Mouse (Mus musculus) megakaryocyte, embryonic 14.5 days (primary cell): ENCODE measurements around the gene Speer2. TPM values are rescaled to one million over a fixed set of nuclear protein-coding genes. Genes with fewer than 3 reads are reported as not detected.

Source experiments
- H3K27me3 ChIP-seq: replicated peaks from 2 replicates; pipeline ENCODE3; 2012; ENCODE audit warnings: inconsistent platforms
- H3K36me3 ChIP-seq: replicated peaks from 2 replicates; pipeline ENCODE3; 2012; ENCODE audit warnings: low read length, inconsistent platforms, mixed read lengths
- H3K4me1 ChIP-seq: 2 replicates; pipeline ENCODE4 v1.6.1; 2012; ENCODE audit warnings: inconsistent platforms
- H3K4me3 ChIP-seq: replicated peaks from 2 replicates; pipeline ENCODE3; 2012; ENCODE audit warnings: moderate library complexity, mild to moderate bottlenecking, inconsistent platforms
- H3K9me3 ChIP-seq: 2 replicates; pipeline ENCODE4 v1.6.1; 2012; ENCODE audit warnings: inconsistent platforms
- FLI1 ChIP-seq: IDR thresholded peaks from 2 replicates; pipeline ENCODE4 v1.6.1; 2012; ENCODE audit warnings: low read length, inconsistent platforms, mixed read lengths
- GATA1 ChIP-seq: IDR thresholded peaks from 3 replicates; pipeline ENCODE4 v1.6.1; 2012; ENCODE audit warnings: mixed read lengths, low read length, inconsistent platforms, borderline replicate concordance
- polyA plus RNA-seq: library from polyadenylated mRNA; stranded (reverse); fragments of >175 nt; gene quantifications from 2 replicates; pipeline ENCODE4 v1.2.3, GENCODE M21; 2012; ENCODE audit warnings: low replicate concordance; ENCODE audit not compliant: insufficient read depth

Speer2 gene
- not detected in 2 replicates for polyA plus RNA-seq

DNA sequence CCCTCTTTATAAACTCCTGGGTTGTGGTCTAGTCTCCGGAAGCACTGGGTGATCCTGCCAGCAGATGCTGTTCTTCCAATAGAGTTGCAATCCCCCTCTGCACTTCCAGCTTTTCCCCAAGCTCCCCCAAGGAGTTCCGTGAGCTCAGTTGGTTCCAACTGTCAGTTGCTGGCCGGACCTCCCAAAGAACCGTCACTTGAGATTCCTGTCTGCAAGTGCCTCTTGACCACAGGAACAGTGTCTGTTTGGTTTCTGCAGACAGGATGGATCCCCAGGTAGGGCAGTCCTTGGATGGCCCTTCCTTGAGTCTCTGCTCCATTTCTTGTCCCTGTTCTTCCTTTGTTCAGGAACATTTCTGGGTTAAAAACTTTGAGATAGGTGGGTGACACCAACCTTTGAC, at the start of gene Speer2:
TSS of gene Speer2 (minus strand) at position 101 of the 400 bp plus-strand sequence.
- Histone ChIP-seq H3K36me3 (no peaks in the 10 kb centered on the region), H3K4me1 (no peaks in the 10 kb centered on the region), H3K9me3 (peaks cover 17% of the 10 kb centered on the region), H3K4me3 (no peak within 1 kb of the TSS), H3K27me3 (no peaks in the 10 kb centered on the region)
- TF ChIP-seq GATA1 (no peak), FLI1 (no peak)

DNA sequence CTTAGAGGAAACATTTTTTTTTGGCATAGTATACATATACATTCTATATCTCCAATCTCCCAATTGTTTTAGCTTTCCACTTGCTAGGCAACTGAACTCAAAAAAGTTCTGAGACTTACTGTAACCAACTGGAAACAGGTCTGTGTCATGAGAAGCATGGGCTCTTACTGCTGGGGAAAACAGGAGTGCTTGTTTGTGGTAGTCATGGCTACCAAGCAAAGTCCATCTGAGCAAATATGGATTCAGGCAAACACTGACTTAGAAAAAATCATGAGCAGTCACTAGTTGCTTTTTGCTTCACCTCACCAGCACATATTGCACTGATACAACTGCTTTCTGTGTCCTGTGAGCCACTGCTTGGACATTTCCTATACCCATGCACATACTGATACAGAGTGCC, 40.8 kb upstream of the Speer2 start:
- TF ChIP-seq FLI1 (no peak), GATA1 (no peak)
- no peaks in the 10 kb centered on the region for H3K4me1 ChIP-seq
- H3K4me3 ChIP-seq = no peak overlapping the region
- no peaks in the 10 kb centered on the region for H3K9me3 ChIP-seq
- H3K36me3 ChIP-seq = no peaks in the 10 kb centered on the region
- no peaks in the 10 kb centered on the region for H3K27me3 ChIP-seq

DNA sequence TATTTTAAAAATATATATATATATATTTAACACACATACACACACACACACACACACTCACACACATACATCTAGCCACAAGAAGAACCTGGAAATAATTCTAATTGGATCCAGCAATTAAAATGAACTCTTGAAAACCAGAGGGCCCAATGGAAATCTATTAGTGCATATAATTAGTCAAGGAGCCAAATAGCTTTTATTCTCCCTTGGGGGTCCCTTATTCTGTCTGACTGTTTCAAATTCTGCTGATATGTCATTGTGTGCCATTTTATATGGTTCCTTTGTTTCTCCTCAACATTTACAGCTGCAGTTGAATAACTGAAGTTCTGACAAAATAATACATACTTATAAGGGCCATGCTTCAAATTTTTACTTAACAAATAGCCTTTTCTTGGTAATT, 17.2 kb upstream of the Speer2 start:
- H3K9me3 ChIP-seq = no peaks in the 10 kb centered on the region
- H3K36me3 ChIP-seq = no peaks in the 10 kb centered on the region
- H3K4me1 ChIP-seq = no peaks in the 10 kb centered on the region
- H3K27me3 ChIP-seq = no peaks in the 10 kb centered on the region
- TF ChIP-seq GATA1 (no peak), FLI1 (no peak)
- no peak overlapping the region for H3K4me3 ChIP-seq

DNA sequence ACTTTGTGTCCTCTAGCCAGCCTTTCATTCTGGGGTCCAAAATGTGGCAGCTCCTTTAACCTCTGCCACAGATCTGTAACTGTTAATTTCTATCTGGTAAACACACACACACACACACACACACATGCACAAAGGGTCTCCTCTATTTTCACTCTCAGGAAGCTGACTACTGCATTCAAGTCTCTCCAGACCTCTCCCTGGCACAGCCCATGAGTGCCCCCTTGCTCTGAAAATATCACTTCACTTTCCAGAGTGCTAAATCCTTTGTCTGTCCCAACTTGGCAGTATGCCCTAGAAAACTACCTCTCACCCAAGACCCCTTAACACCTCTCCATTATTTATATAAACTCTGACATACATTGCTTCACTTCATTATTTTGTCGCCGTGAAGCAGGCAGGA, 26.9 kb downstream of the Speer2 start:
- no peak for TF ChIP-seq FLI1
- TF ChIP-seq GATA1 = no peak
- H3K9me3 ChIP-seq = 0 out of 2 replicates have a peak, but pooled peaks cover 4% of the 10 kb centered on the region
- H3K4me3 ChIP-seq = no peak overlapping the region
- no peaks in the 10 kb centered on the region for H3K4me1 ChIP-seq
- no peaks in the 10 kb centered on the region for H3K36me3 ChIP-seq
- H3K27me3 ChIP-seq = no peaks in the 10 kb centered on the region

DNA sequence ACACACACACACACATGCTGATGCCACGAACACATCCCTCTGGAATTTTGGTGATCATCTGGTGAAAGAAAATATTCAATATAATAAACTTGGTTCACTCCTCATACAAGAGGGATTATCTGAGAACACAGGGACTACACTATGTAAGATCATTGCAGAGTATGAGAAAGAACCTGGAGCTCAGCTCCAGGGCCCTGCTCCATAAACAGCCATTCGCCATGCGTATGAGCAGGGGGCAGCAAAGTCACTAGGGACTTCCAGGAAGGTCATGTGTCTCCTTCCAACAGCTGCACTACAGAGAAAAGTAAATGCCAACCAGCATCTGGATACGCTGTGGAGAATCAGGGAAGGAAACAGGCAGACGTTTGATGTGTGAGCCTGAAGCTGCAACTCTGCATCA, 49.9 kb downstream of the Speer2 start:
- Histone ChIP-seq H3K9me3 (peaks cover 3% of the 10 kb centered on the region; the same call in 1 of the 2 replicates), H3K27me3 (no peaks in the 10 kb centered on the region), H3K36me3 (no peaks in the 10 kb centered on the region), H3K4me3 (no peak overlapping the region), H3K4me1 (no peaks in the 10 kb centered on the region)
- TF ChIP-seq GATA1 (no peak), FLI1 (no peak)
